Mouse (Mus musculus) lung, embryonic 15.5 days (tissue): ENCODE measurements around the gene Fbxl22. TPM values are rescaled to one million over a fixed set of nuclear protein-coding genes. Genes with fewer than 3 reads are reported as not detected.

Source experiments
- ATAC-seq: fragments of 200-750 bp; cut with Nextera tagmentation; 2 replicates; pipeline ENCODE4 v1.8.0; 2017; ENCODE audit warnings: moderate number of reproducible peaks, borderline replicate concordance; ENCODE audit not compliant: low FRiP score, low TSS enrichment; ENCODE audit errors: extremely low read depth
- H3K27ac ChIP-seq: fragments of 300-500 bp; sonication (generic); 2 replicates; pipeline ENCODE4 v1.5.1; 2015; ENCODE audit warnings: moderate library complexity, mild to moderate bottlenecking, inconsistent platforms
- H3K27me3 ChIP-seq: fragments of 300-500 bp; sonication (generic); 2 replicates; pipeline ENCODE4 v1.6.1; 2015; ENCODE audit warnings: inconsistent platforms
- H3K36me3 ChIP-seq: fragments of 300-500 bp; sonication (generic); 2 replicates; pipeline ENCODE4 v1.6.1; 2015; ENCODE audit warnings: inconsistent platforms
- H3K4me1 ChIP-seq: fragments of 300-500 bp; sonication (generic); 2 replicates; pipeline ENCODE4 v1.6.1; 2015; ENCODE audit warnings: inconsistent platforms
- H3K4me2 ChIP-seq: fragments of 300-500 bp; sonication (generic); 2 replicates; pipeline ENCODE4 v1.6.1; 2015; ENCODE audit warnings: inconsistent platforms, mild to moderate bottlenecking, moderate library complexity
- H3K4me3 ChIP-seq: fragments of 300-500 bp; sonication (generic); 2 replicates; pipeline ENCODE4 v1.5.1; 2015; ENCODE audit warnings: mild to moderate bottlenecking, inconsistent platforms
- H3K9ac ChIP-seq: fragments of 300-500 bp; sonication (generic); 2 replicates; pipeline ENCODE4 v1.6.1; 2015; ENCODE audit warnings: inconsistent platforms
- H3K9me3 ChIP-seq: fragments of 300-500 bp; sonication (generic); 2 replicates; pipeline ENCODE4 v1.6.1; 2016; ENCODE audit warnings: inconsistent platforms
- WGBS: fragments of 180-500 bp; shearing (Covaris S2); methylation state at CpG from one replicate; pipeline ENCODE4 v1.1.7; 2015; 5-methylcytosine and 5-hydroxymethylcytosine counted together
- polyA plus RNA-seq: library from polyadenylated mRNA; unstranded; fragments of >200 nt; fragmentation: Nextera tagmentation; extraction: Ambion mirVana; gene quantifications from 2 replicates; pipeline ENCODE4 v1.2.1, GENCODE M21; 2015

Fbxl22 gene
- polyA plus RNA-seq, 1 experiment from 2014 or later = 6.8 TPM

- no peaks in the 10 kb centered on the region for H3K27me3 ChIP-seq
- no peak overlapping the region for H3K4me2 ChIP-seq
- H3K4me3 ChIP-seq = no peak overlapping the region
- no peak overlapping the region for H3K9ac ChIP-seq
- H3K36me3 ChIP-seq = peaks cover 45% of the 10 kb centered on the region
- H3K27ac ChIP-seq = no peak overlapping the region
- no peaks in the 10 kb centered on the region for H3K9me3 ChIP-seq
- no peak for ATAC-seq
- H3K4me1 ChIP-seq = peaks cover 9% of the 10 kb centered on the region; the same call in 1 of the 2 replicates
Observed at GRCm38 (mm10) chr9:66506424-66506823, 8.0 kb downstream of the Fbxl22 start.

GRCm38 (mm10) chr9:66506011-66506410 is 8.4 kb downstream of the Fbxl22 start:
- H3K36me3 ChIP-seq = peaks cover 49% of the 10 kb centered on the region
- no peaks in the 10 kb centered on the region for H3K9me3 ChIP-seq
- no peak overlapping the region for H3K9ac ChIP-seq
- H3K4me2 ChIP-seq = no peak overlapping the region
- H3K27ac ChIP-seq = no peak overlapping the region
- H3K4me3 ChIP-seq = no peak overlapping the region
- H3K27me3 ChIP-seq = no peaks in the 10 kb centered on the region
- 90% methylated on average over 4 of the region's 4 CpGs for WGBS
- peaks cover 8% of the 10 kb centered on the region; the same call in 1 of the 2 replicates for H3K4me1 ChIP-seq
- ATAC-seq = no peak

- 77% methylated on average over 9 of the region's 9 CpGs for WGBS
- no peak for ATAC-seq
- no peaks in the 10 kb centered on the region for H3K9me3 ChIP-seq
- no peak overlapping the region for H3K9ac ChIP-seq
- no peaks in the 10 kb centered on the region for H3K27me3 ChIP-seq
- peaks cover 2% of the 10 kb centered on the region; the same call in 1 of the 2 replicates for H3K4me1 ChIP-seq
- H3K4me3 ChIP-seq = no peak overlapping the region
- H3K36me3 ChIP-seq = peaks cover 56% of the 10 kb centered on the region
- no peak overlapping the region for H3K4me2 ChIP-seq
- H3K27ac ChIP-seq = no peak overlapping the region
Observed at GRCm38 (mm10) chr9:66505141-66505917, 9.1 kb downstream of the Fbxl22 start.

GRCm38 (mm10) chr9:66504518-66504917 is 9.9 kb downstream of the Fbxl22 start:
- H3K9me3 ChIP-seq = no peaks in the 10 kb centered on the region
- ATAC-seq = no peak
- H3K9ac ChIP-seq = no peak overlapping the region
- no peak overlapping the region for H3K4me2 ChIP-seq
- peaks cover 59% of the 10 kb centered on the region for H3K36me3 ChIP-seq
- H3K4me1 ChIP-seq = no peaks in the 10 kb centered on the region
- 92% methylated on average over 13 of the region's 13 CpGs for WGBS
- H3K27me3 ChIP-seq = no peaks in the 10 kb centered on the region
- no peak overlapping the region for H3K27ac ChIP-seq
- H3K4me3 ChIP-seq = no peak overlapping the region

GRCm38 (mm10) chr9:66503879-66504411 is 10.4 kb downstream of the Fbxl22 start:
- no peak; the same call in 1 of the 2 replicates for ATAC-seq
- WGBS = 87% methylated on average over 4 of the region's 4 CpGs
- no peak overlapping the region for H3K4me3 ChIP-seq
- H3K9me3 ChIP-seq = no peaks in the 10 kb centered on the region
- no peaks in the 10 kb centered on the region for H3K27me3 ChIP-seq
- H3K4me2 ChIP-seq = no peak overlapping the region
- H3K27ac ChIP-seq = no peak overlapping the region
- no peaks in the 10 kb centered on the region for H3K4me1 ChIP-seq
- no peak overlapping the region for H3K9ac ChIP-seq
- peaks cover 56% of the 10 kb centered on the region for H3K36me3 ChIP-seq

GRCm38 (mm10) chr9:66501248-66501647 is 13.1 kb downstream of the Fbxl22 start:
- Histone ChIP-seq H3K27me3 (no peaks in the 10 kb centered on the region), H3K4me1 (no peaks in the 10 kb centered on the region), H3K27ac (no peak overlapping the region), H3K9ac (no peak overlapping the region), H3K4me3 (no peak overlapping the region), H3K36me3 (peaks cover 54% of the 10 kb centered on the region), H3K9me3 (no peaks in the 10 kb centered on the region), H3K4me2 (no peak overlapping the region)
- 67% methylated on average over 2 of the region's 2 CpGs for WGBS
- ATAC-seq = no peak

- no peaks in the 10 kb centered on the region for H3K9me3 ChIP-seq
- H3K4me1 ChIP-seq = no peaks in the 10 kb centered on the region
- peaks cover 62% of the 10 kb centered on the region for H3K36me3 ChIP-seq
- no peaks in the 10 kb centered on the region for H3K27me3 ChIP-seq
- H3K27ac ChIP-seq = no peak overlapping the region
- no peak overlapping the region for H3K9ac ChIP-seq
- H3K4me3 ChIP-seq = no peak overlapping the region
- no peak for ATAC-seq
- H3K4me2 ChIP-seq = no peak overlapping the region
Observed at GRCm38 (mm10) chr9:66493992-66494391, 20.4 kb downstream of the Fbxl22 start.

- Histone ChIP-seq H3K4me3 (no peak overlapping the region), H3K4me2 (no peak overlapping the region), H3K27me3 (no peaks in the 10 kb centered on the region), H3K36me3 (peaks cover 64% of the 10 kb centered on the region), H3K9me3 (no peaks in the 10 kb centered on the region), H3K27ac (no peak overlapping the region), H3K9ac (no peak overlapping the region), H3K4me1 (no peaks in the 10 kb centered on the region)
- 83% methylated on average over 1 of the region's 1 CpGs for WGBS
- ATAC-seq = no peak
Observed at GRCm38 (mm10) chr9:66492361-66492760, 22.0 kb downstream of the Fbxl22 start.

- Histone ChIP-seq H3K4me3 (no peak overlapping the region), H3K36me3 (peaks cover 60% of the 10 kb centered on the region), H3K27ac (no peak overlapping the region), H3K27me3 (no peaks in the 10 kb centered on the region), H3K9me3 (no peaks in the 10 kb centered on the region), H3K9ac (no peak overlapping the region), H3K4me2 (no peak overlapping the region), H3K4me1 (no peaks in the 10 kb centered on the region)
- ATAC-seq = no peak
Observed at GRCm38 (mm10) chr9:66488786-66489185, 25.6 kb downstream of the Fbxl22 start.

- 89% methylated on average over 3 of the region's 3 CpGs for WGBS
- Histone ChIP-seq H3K4me3 (no peak overlapping the region), H3K4me1 (no peaks in the 10 kb centered on the region), H3K36me3 (peaks cover 44% of the 10 kb centered on the region), H3K27ac (no peak overlapping the region), H3K9ac (no peak overlapping the region), H3K4me2 (no peak overlapping the region), H3K27me3 (no peaks in the 10 kb centered on the region), H3K9me3 (no peaks in the 10 kb centered on the region)
- no peak for ATAC-seq
Observed at GRCm38 (mm10) chr9:66483429-66483828, 31.0 kb downstream of the Fbxl22 start.

GRCm38 (mm10) chr9:66477785-66478184 is 36.6 kb downstream of the Fbxl22 start:
- no peak overlapping the region for H3K9ac ChIP-seq
- H3K27ac ChIP-seq = no peak overlapping the region
- no peaks in the 10 kb centered on the region for H3K27me3 ChIP-seq
- H3K4me1 ChIP-seq = no peaks in the 10 kb centered on the region
- no peaks in the 10 kb centered on the region for H3K9me3 ChIP-seq
- H3K4me2 ChIP-seq = no peak overlapping the region
- H3K36me3 ChIP-seq = peaks cover 27% of the 10 kb centered on the region; the same call in 1 of the 2 replicates
- 82% methylated on average over 2 of the region's 2 CpGs for WGBS
- no peak for ATAC-seq
- H3K4me3 ChIP-seq = no peak overlapping the region

- peaks cover 30% of the 10 kb centered on the region for H3K36me3 ChIP-seq
- ATAC-seq = no peak
- H3K9ac ChIP-seq = no peak overlapping the region
- H3K4me2 ChIP-seq = no peak overlapping the region
- no peaks in the 10 kb centered on the region for H3K4me1 ChIP-seq
- no peaks in the 10 kb centered on the region for H3K9me3 ChIP-seq
- H3K27ac ChIP-seq = no peak overlapping the region
- 51% methylated on average over 4 of the region's 4 CpGs for WGBS
- no peak overlapping the region for H3K4me3 ChIP-seq
- no peaks in the 10 kb centered on the region for H3K27me3 ChIP-seq
Observed at GRCm38 (mm10) chr9:66465087-66465486, 49.3 kb downstream of the Fbxl22 start.
